Mouse (Mus musculus) bone marrow macrophage, adult 2 months (primary cell): ENCODE results near the gene Usp17lb. TPM values are rescaled to one million over a fixed set of nuclear protein-coding genes. Genes with fewer than 3 reads are reported as not detected.
"Not testable (repeated sequence)": the region's sequence is repeated elsewhere in the genome, so short reads cannot be mapped to it uniquely, and the experiment has no call there.

Source experiments
- H3K27ac ChIP-seq: 2 replicates; pipeline ENCODE4 v1.5.1; 2012; ENCODE audit warnings: low read depth, low read length; ENCODE audit not compliant: insufficient read depth
- H3K4me1 ChIP-seq: 2 replicates; pipeline ENCODE4 v1.6.1; 2012; ENCODE audit warnings: low read length; ENCODE audit not compliant: control insufficient read depth, insufficient read depth
- H3K4me3 ChIP-seq: 2 replicates; pipeline ENCODE4 v1.5.1; 2012; ENCODE audit warnings: mild to moderate bottlenecking, low read length, moderate library complexity; ENCODE audit not compliant: insufficient read depth
- CTCF ChIP-seq: IDR thresholded peaks from 2 replicates; pipeline ENCODE4 v1.5.1; 2012; ENCODE audit warnings: low read depth, mild to moderate bottlenecking, low read length, moderate library complexity
- POLR2A ChIP-seq: IDR thresholded peaks from 2 replicates; pipeline ENCODE4 v1.6.1; 2012; ENCODE audit warnings: mild to moderate bottlenecking, low read depth, low read length, borderline replicate concordance
- polyA plus RNA-seq: library from polyadenylated mRNA; stranded (reverse); fragments of >200 nt; gene quantifications from 2 replicates; pipeline ENCODE4 v1.2.4, GENCODE M21; 2012; ENCODE audit not compliant: missing spikeins, insufficient read depth, insufficient read length

Gene Usp17lb
- not detected in 2 replicates for polyA plus RNA-seq

GRCm38 (mm10) chr7:104842503-104842902, at the start of gene Usp17lb:
Gene Usp17lb (minus strand): TSS chr7:104842603.
- H3K4me3 ChIP-seq: no peak within 1 kb of the TSS
- no peak within 1 kb of the TSS for H3K27ac ChIP-seq
- no peak for TF ChIP-seq CTCF
- no peaks in the 10 kb centered on the region for H3K4me1 ChIP-seq

GRCm38 (mm10) chr7:104877731-104878130, 35.3 kb upstream of the Usp17lb start, which contains the start of gene Olfr665:
Gene Olfr665 (plus strand): TSS chr7:104878031.
- TF ChIP-seq POLR2A (no peak), CTCF (no peak)
- no peaks in the 10 kb centered on the region for H3K4me1 ChIP-seq
- no peak within 1 kb of the TSS for H3K4me3 ChIP-seq
- no peak within 1 kb of the TSS for H3K27ac ChIP-seq

- TF ChIP-seq POLR2A (no peak), CTCF (no peak)
- no peak overlapping the region for H3K4me3 ChIP-seq
- no peaks in the 10 kb centered on the region for H3K4me1 ChIP-seq
- H3K27ac ChIP-seq: no peak overlapping the region
Measured at GRCm38 (mm10) chr7:104861381-104861780, 19.0 kb upstream of the Usp17lb start.

GRCm38 (mm10) chr7:104857683-104858082, 15.3 kb upstream of the Usp17lb start:
- Histone ChIP-seq H3K27ac (no peak overlapping the region), H3K4me1 (no peaks in the 10 kb centered on the region), H3K4me3 (no peak overlapping the region)
- no peak for TF ChIP-seq POLR2A
- no peak for TF ChIP-seq CTCF

GRCm38 (mm10) chr7:104856709-104857108, 14.3 kb upstream of the Usp17lb start, which contains the start of gene Usp17la:
Gene Usp17la (plus strand): TSS chr7:104857009.
- H3K4me3 ChIP-seq, H3K4me1 ChIP-seq, H3K27ac ChIP-seq: not testable (repeated sequence)

- H3K27ac ChIP-seq: no peak overlapping the region
- H3K4me1 ChIP-seq: no peaks in the 10 kb centered on the region
- TF ChIP-seq CTCF: no peak
- TF ChIP-seq POLR2A: no peak
- no peak overlapping the region for H3K4me3 ChIP-seq
Measured at GRCm38 (mm10) chr7:104855248-104855750, 12.9 kb upstream of the Usp17lb start.

GRCm38 (mm10) chr7:104851546-104851945, 9.1 kb upstream of the Usp17lb start:
- not testable (repeated sequence) for H3K4me1 ChIP-seq, H3K27ac ChIP-seq, H3K4me3 ChIP-seq

- TF ChIP-seq CTCF: no peak
- no peak for TF ChIP-seq POLR2A
- Histone ChIP-seq H3K4me1 (no peaks in the 10 kb centered on the region), H3K4me3 (no peak overlapping the region), H3K27ac (no peak overlapping the region)
Measured at GRCm38 (mm10) chr7:104843731-104844287, 1.4 kb upstream of the Usp17lb start.

GRCm38 (mm10) chr7:104810335-104810734, 32.1 kb downstream of the Usp17lb start:
- H3K4me3 ChIP-seq, H3K4me1 ChIP-seq, H3K27ac ChIP-seq: not testable (repeated sequence)

GRCm38 (mm10) chr7:104790796-104791195, 51.6 kb downstream of the Usp17lb start:
- Histone ChIP-seq H3K27ac (no peak overlapping the region), H3K4me3 (no peak overlapping the region), H3K4me1 (no peaks in the 10 kb centered on the region)
- no peak for TF ChIP-seq CTCF
- no peak for TF ChIP-seq POLR2A

Other genes with a start within 250 kb of the Usp17lb start
- not detected in 2 replicates for gene Olfr655, start 240.8 kb downstream of the Usp17lb start, polyA plus RNA-seq
- not detected in 2 replicates for gene Olfr656, start 228.6 kb downstream of the Usp17lb start, polyA plus RNA-seq
- not detected in 2 replicates for gene Olfr657, start 217.8 kb downstream of the Usp17lb start, polyA plus RNA-seq
- not detected in 2 replicates for gene Olfr658, start 195.3 kb downstream of the Usp17lb start, polyA plus RNA-seq
- not detected in 2 replicates for gene Olfr659, start 175.8 kb downstream of the Usp17lb start, polyA plus RNA-seq
- gene Olfr661, start 156.1 kb downstream of the Usp17lb start, polyA plus RNA-seq: not detected in 2 replicates
- not detected in 2 replicates for gene Usp17le, start 65.1 kb downstream of the Usp17lb start, polyA plus RNA-seq
- gene Usp17la, start 14.4 kb upstream of the Usp17lb start, polyA plus RNA-seq: not detected in 2 replicates
- not detected in 2 replicates for gene Olfr665, start 35.4 kb upstream of the Usp17lb start, polyA plus RNA-seq
- gene Olfr666, start 53.3 kb upstream of the Usp17lb start, polyA plus RNA-seq: not detected in 2 replicates
- gene Olfr667, start 78.9 kb upstream of the Usp17lb start, polyA plus RNA-seq: not detected in 2 replicates
- gene Olfr668, start 85.5 kb upstream of the Usp17lb start, polyA plus RNA-seq: not detected in 2 replicates
- gene Olfr669, start 91.6 kb upstream of the Usp17lb start, polyA plus RNA-seq: not detected in 2 replicates
- gene Olfr670, start 120.0 kb upstream of the Usp17lb start, polyA plus RNA-seq: not detected in 2 replicates
- not detected in 2 replicates for gene Olfr671, start 136.5 kb upstream of the Usp17lb start, polyA plus RNA-seq
- not detected in 2 replicates for gene Olfr672, start 159.4 kb upstream of the Usp17lb start, polyA plus RNA-seq
- gene Olfr675, start 185.9 kb upstream of the Usp17lb start, polyA plus RNA-seq: not detected in 2 replicates
- gene Olfr676, start 190.1 kb upstream of the Usp17lb start, polyA plus RNA-seq: not detected in 2 replicates
- gene Olfr677, start 208.8 kb upstream of the Usp17lb start, polyA plus RNA-seq: not detected in 2 replicates
- not detected in 2 replicates for gene Olfr678, start 221.9 kb upstream of the Usp17lb start, polyA plus RNA-seq
- gene Olfr679, start 238.6 kb upstream of the Usp17lb start, polyA plus RNA-seq: not detected in 2 replicates